Mouse (Mus musculus) neural tube, embryonic 14.5 days (tissue): ENCODE data around the gene Ly9. TPM values are rescaled to one million over a fixed set of nuclear protein-coding genes. Genes with fewer than 3 reads are reported as not detected.

Source experiments
- ATAC-seq: fragments of 200-750 bp; cut with Nextera tagmentation; 2 replicates; pipeline ENCODE4 v1.8.0; 2017; ENCODE audit warnings: low read depth, mild to moderate bottlenecking, moderate TSS enrichment, moderate library complexity
- H3K27ac ChIP-seq: fragments of 300-500 bp; sonication (generic); 2 replicates; pipeline ENCODE4 v1.5.1; 2014; ENCODE audit warnings: low read depth, mild to moderate bottlenecking, control low read depth, low read length, moderate library complexity, mixed read lengths
- H3K27me3 ChIP-seq: fragments of 300-500 bp; sonication (generic); 2 replicates; pipeline ENCODE4 v1.6.1; 2014; ENCODE audit warnings: low read length; ENCODE audit not compliant: control insufficient read depth, insufficient read depth
- H3K36me3 ChIP-seq: fragments of 300-500 bp; sonication (generic); 2 replicates; pipeline ENCODE4 v1.6.1; 2014; ENCODE audit warnings: low read length, mixed read lengths; ENCODE audit not compliant: control insufficient read depth, insufficient read depth
- H3K4me1 ChIP-seq: fragments of 300-500 bp; sonication (generic); 2 replicates; pipeline ENCODE4 v1.6.1; 2014; ENCODE audit warnings: low read length; ENCODE audit not compliant: control insufficient read depth, insufficient read depth
- H3K4me2 ChIP-seq: fragments of 300-500 bp; sonication (generic); 2 replicates; pipeline ENCODE4 v1.6.1; 2014; ENCODE audit warnings: mild to moderate bottlenecking, low read depth, low read length, control low read depth
- H3K4me3 ChIP-seq: fragments of 300-500 bp; sonication (generic); 2 replicates; pipeline ENCODE4 v1.5.1; 2014; ENCODE audit warnings: low read depth, low read length, control low read depth, mixed read lengths
- H3K9ac ChIP-seq: fragments of 300-500 bp; sonication (generic); replicated peaks from 2 replicates; pipeline ENCODE4 v1.6.1; 2014; ENCODE audit warnings: low read depth, mild to moderate bottlenecking, control low read depth, low read length, mixed read lengths
- H3K9me3 ChIP-seq: fragments of 300-500 bp; sonication (generic); 2 replicates; pipeline ENCODE4 v1.6.1; 2016; ENCODE audit warnings: low read length; ENCODE audit not compliant: control insufficient read depth
- WGBS: fragments of 180-500 bp; shearing (Covaris S2); extraction: QIAGEN DNeasy Blood & Tissue Kit; methylation state at CpG from one replicate; pipeline ENCODE4 v1.1.7; 2014; 5-methylcytosine and 5-hydroxymethylcytosine counted together
- polyA plus RNA-seq: library from polyadenylated mRNA; unstranded; fragments of >200 nt; fragmentation: Nextera tagmentation; extraction: Ambion mirVana; gene quantifications from 2 replicates; pipeline ENCODE4 v1.2.1, GENCODE M21; 2014

The Ly9 gene
- not detected in 2 replicates for polyA plus RNA-seq

DNA sequence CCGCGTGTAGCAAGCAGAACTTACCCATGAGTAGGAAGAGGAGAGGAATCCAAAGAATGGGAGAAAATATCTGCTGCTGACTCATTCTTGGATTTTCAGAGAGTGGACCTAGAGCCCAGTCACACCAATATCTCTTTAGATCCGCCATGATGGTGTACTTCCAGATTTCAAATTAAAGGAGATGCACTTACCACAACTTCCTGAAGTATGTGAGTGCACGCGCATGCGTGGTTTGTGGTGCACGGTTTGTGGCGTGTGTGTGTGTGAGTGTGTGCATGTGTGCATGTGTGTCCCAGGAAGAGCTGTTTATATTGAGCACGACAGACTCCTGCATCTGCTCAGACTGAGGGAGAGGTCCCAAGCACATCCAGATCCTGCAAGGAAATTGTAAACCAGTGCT lies at the start of gene Ly9:
Gene Ly9, minus strand, starts transcription at position 235 of the 400 bp plus-strand sequence.
- WGBS = 86% methylated on average over 9 of the region's 9 CpGs
- Histone ChIP-seq H3K4me1 (no peaks in the 10 kb centered on the region), H3K9me3 (no peaks in the 10 kb centered on the region), H3K27ac (no peak within 1 kb of the TSS), H3K9ac (no peak within 1 kb of the TSS), H3K4me2 (no peak within 1 kb of the TSS), H3K27me3 (no peaks in the 10 kb centered on the region), H3K36me3 (no peaks in the 10 kb centered on the region), H3K4me3 (no peak within 1 kb of the TSS)
- ATAC-seq = no peak

DNA sequence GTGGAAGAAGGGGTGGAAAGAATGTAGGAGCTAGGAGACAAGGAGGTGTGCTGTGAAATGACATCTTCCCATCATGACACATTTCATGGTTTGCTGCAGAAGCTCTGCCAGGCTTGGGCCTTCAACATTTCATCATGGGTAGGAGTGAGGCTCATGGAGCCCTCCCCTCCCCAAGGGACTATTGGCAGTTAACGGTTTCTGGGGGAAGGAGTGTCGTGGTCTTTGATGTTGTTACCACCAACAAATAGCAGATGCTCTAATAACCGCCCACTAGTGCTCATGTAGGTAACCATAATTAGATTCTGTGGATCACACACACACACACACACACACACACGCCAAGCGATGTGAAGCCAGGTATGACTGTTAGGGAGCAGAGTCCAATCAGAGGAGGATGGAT lies 45.5 kb upstream of the Ly9 start, which contains the start of gene Slamf7:
Gene Slamf7, minus strand, starts transcription at position 302 of the 400 bp plus-strand sequence.
- no peak within 1 kb of the TSS for H3K4me3 ChIP-seq
- H3K9me3 ChIP-seq = no peaks in the 10 kb centered on the region

DNA sequence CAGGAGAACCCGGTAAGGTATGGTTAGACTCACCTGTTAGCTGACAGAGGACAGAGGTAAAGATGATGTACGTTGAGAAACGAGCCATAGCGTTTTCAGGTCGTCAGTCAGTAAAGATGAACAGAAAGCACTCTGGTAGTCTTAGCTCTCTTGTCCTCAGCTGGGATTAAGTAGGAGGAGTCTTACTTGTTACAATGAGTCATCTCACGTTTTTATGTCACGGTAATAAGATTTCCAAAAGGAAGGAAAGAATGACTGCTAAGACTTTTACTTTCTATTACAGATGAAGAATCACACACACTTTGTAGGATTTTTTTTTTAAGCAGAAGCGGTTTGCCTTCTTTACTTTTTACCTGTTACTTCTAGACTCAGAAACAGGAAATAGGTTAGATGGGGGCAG lies 41.6 kb upstream of the Ly9 start:
- Histone ChIP-seq H3K4me1 (no peaks in the 10 kb centered on the region), H3K36me3 (no peaks in the 10 kb centered on the region), H3K4me2 (no peak overlapping the region), H3K9ac (no peak overlapping the region), H3K27ac (no peak overlapping the region), H3K9me3 (no peaks in the 10 kb centered on the region), H3K4me3 (no peak overlapping the region), H3K27me3 (no peaks in the 10 kb centered on the region)
- 85% methylated on average over 8 of the region's 8 CpGs for WGBS
- ATAC-seq = no peak

More for the DNA sequence above, 45.5 kb upstream of the Ly9 start, which contains the start of gene Slamf7:
- Histone ChIP-seq H3K4me2 (no peak within 1 kb of the TSS), H3K27ac (no peak within 1 kb of the TSS), H3K4me1 (no peaks in the 10 kb centered on the region), H3K27me3 (no peaks in the 10 kb centered on the region), H3K9ac (no peak within 1 kb of the TSS), H3K36me3 (no peaks in the 10 kb centered on the region)
- no peak for ATAC-seq
- WGBS = 92% methylated on average over 5 of the region's 5 CpGs

DNA sequence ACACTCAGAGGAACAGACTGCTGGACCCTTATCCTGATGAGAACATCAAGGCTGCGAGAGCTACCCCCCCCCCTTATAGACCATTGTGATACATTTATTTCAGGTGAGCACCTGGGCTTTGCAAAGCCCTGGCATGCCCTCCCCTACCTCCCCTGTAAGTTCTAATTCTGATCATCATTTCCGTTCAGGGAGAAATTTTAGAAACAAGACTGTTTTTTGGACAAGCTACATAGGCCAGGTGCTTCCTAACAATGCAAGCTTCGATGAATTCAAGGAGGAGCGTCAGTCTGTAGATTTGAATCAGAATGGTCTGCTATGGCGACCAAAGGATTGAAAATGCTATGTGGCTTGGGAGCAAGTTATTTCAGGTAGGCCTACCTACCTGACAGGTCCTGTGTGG lies 40.5 kb upstream of the Ly9 start:
- Histone ChIP-seq H3K4me1 (no peaks in the 10 kb centered on the region), H3K27me3 (no peaks in the 10 kb centered on the region), H3K4me2 (no peak overlapping the region), H3K4me3 (no peak overlapping the region), H3K9me3 (no peaks in the 10 kb centered on the region), H3K36me3 (no peaks in the 10 kb centered on the region), H3K27ac (no peak overlapping the region), H3K9ac (no peak overlapping the region)
- WGBS = 85% methylated on average over 5 of the region's 5 CpGs
- ATAC-seq = no peak

DNA sequence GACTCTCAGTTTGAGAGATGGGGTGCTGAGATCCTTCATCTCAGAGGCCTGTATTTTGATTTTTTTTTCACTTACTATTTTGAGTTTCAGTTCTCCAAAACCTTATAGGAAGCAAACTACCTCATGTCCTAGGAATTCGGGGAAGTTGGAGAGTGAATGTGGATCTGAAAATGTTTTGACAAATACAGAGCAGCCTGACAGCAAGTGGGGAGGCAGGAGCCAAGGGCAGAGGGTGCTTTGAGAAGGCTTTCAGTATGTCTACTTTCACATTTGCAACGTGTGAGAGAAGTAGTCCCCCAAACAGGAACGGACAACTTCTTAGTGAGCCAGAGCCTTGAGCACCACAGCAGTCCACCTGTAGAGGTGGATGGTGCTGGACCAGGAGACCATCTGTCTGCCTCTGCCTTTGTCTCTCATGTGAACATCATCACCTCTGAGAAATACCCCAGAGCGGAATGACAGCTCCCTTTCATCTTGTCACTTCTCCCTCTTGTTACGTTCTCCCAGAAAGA lies 39.3 kb upstream of the Ly9 start:
- no peaks in the 10 kb centered on the region for H3K36me3 ChIP-seq
- 78% methylated on average over 5 of the region's 5 CpGs for WGBS
- H3K4me1 ChIP-seq = no peaks in the 10 kb centered on the region
- H3K9ac ChIP-seq = no peak overlapping the region
- H3K4me3 ChIP-seq = no peak overlapping the region
- no peak for ATAC-seq
- H3K9me3 ChIP-seq = no peaks in the 10 kb centered on the region
- H3K27ac ChIP-seq = no peak overlapping the region
- no peak overlapping the region for H3K4me2 ChIP-seq
- H3K27me3 ChIP-seq = no peaks in the 10 kb centered on the region

DNA sequence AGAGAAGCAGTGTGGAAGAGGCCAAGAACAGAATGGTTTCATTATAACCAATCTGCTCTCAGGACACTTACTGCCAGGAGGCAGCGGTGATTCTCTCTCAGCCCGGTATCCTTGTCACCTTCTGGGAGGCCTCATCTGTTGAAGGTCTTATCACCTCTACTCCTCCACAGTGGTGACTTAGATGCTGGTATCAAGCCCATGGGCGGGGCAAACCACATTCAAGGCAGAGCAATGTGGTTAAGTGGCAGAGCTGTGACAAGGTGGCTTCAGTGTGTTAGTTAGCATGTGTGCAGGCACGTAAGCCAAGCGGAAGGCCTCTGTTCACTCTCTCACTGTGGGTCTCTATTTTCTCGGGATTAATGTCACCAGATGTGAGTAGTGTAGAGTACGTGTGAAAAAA lies 36.4 kb upstream of the Ly9 start:
- Histone ChIP-seq H3K9me3 (no peaks in the 10 kb centered on the region), H3K4me1 (no peaks in the 10 kb centered on the region), H3K4me2 (no peak overlapping the region), H3K36me3 (no peaks in the 10 kb centered on the region), H3K27ac (no peak overlapping the region), H3K4me3 (no peak overlapping the region), H3K9ac (no peak overlapping the region), H3K27me3 (no peaks in the 10 kb centered on the region)
- no peak for ATAC-seq
- WGBS = 87% methylated on average over 7 of the region's 7 CpGs

DNA sequence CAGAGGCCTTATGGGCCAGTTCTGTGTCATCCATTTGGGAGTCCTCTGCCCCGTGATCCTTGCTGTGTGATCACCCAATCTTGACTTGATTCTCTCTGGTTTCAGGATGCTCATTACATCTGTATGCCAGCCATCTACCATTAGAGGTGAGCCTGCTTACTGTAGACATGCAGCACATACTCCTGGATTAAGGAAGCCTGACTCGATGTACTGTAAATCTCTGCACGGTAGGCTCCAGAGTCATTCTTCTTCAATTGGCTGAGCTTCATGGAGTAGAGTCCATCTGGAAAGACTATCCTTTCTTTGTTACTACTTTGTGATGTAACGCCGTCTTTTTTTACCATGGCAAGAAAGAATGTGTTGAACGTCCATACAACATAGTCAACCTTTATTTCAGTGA lies 33.6 kb upstream of the Ly9 start:
- 93% methylated on average over 6 of the region's 6 CpGs for WGBS

DNA sequence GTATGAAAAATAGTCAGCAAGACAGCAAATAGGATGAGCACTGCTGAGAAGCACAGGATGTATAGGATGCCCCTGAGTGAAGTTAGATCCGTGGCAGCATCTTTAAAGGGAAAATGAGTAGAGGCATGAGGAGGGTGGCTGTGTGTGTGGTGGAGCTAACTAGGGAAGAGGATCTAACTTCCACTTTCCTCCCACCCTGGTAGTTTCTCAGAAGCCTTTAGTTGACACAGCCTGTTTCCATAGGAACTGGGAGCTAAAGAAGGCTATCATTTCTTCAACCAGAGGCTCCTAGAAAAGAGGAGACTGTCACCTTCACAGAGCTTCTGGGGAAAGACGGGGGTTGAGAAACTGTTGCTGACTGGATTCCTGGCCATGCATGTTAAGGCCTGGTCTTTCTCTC lies 31.5 kb upstream of the Ly9 start:
- no peak for ATAC-seq
- H3K27ac ChIP-seq = no peak overlapping the region
- WGBS = 72% methylated on average over 2 of the region's 2 CpGs
- H3K9me3 ChIP-seq = no peaks in the 10 kb centered on the region
- H3K27me3 ChIP-seq = no peaks in the 10 kb centered on the region
- no peak overlapping the region for H3K4me2 ChIP-seq
- H3K4me3 ChIP-seq = no peak overlapping the region
- no peaks in the 10 kb centered on the region for H3K36me3 ChIP-seq
- H3K9ac ChIP-seq = no peak overlapping the region
- no peaks in the 10 kb centered on the region for H3K4me1 ChIP-seq

More for the DNA sequence above, 33.6 kb upstream of the Ly9 start:
- Histone ChIP-seq H3K9me3 (no peaks in the 10 kb centered on the region), H3K4me1 (no peaks in the 10 kb centered on the region), H3K9ac (no peak overlapping the region), H3K4me2 (no peak overlapping the region), H3K27me3 (no peaks in the 10 kb centered on the region), H3K36me3 (no peaks in the 10 kb centered on the region), H3K27ac (no peak overlapping the region), H3K4me3 (no peak overlapping the region)
- no peak for ATAC-seq

DNA sequence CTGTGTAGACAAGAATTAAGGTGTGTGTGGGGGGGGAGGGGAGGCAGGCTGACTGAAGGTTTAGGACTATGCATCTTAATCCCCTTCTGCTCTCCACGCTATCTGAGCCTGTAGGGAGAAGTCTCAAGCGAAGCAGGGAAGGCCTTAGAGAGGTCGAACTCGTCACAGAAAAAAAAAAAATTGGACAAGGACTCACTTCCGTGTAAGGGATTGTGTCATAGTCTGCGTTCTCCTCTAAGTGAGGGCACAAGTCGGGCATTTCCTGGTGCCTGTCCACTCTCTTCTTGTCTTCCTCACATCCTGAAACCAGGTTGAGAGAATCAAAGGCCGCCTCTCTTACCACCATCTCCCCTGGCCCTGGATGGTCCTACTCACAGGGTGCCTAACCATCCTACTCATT lies 29.9 kb upstream of the Ly9 start:
- Histone ChIP-seq H3K9me3 (no peaks in the 10 kb centered on the region), H3K4me2 (no peak overlapping the region), H3K4me3 (no peak overlapping the region), H3K36me3 (no peaks in the 10 kb centered on the region), H3K27me3 (no peaks in the 10 kb centered on the region), H3K27ac (no peak overlapping the region), H3K9ac (no peak overlapping the region), H3K4me1 (no peaks in the 10 kb centered on the region)
- 95% methylated on average over 8 of the region's 8 CpGs for WGBS
- ATAC-seq = no peak
